Mouse (Mus musculus) heart, embryonic 11.5 days (tissue): ENCODE results near the gene 1110051M20Rik. TPM values are rescaled to one million over a fixed set of nuclear protein-coding genes. Genes with fewer than 3 reads are reported as not detected.

Source experiments
- ATAC-seq: fragments of 200-750 bp; cut with Nextera tagmentation; replicated peaks from 2 replicates; pipeline ENCODE4 v1.8.0; 2017; ENCODE audit warnings: moderate library complexity; ENCODE audit not compliant: insufficient number of reproducible peaks, low FRiP score, low TSS enrichment
- H3K27ac ChIP-seq: fragments of 300-500 bp; sonication (generic); 2 replicates; pipeline ENCODE4 v1.5.1; 2014; ENCODE audit warnings: mild to moderate bottlenecking, low read depth, low read length
- H3K27me3 ChIP-seq: fragments of 300-500 bp; sonication (generic); 2 replicates; pipeline ENCODE4 v1.6.1; 2014; ENCODE audit warnings: mild to moderate bottlenecking, low read length, mixed read lengths; ENCODE audit not compliant: control insufficient read depth, insufficient read depth
- H3K36me3 ChIP-seq: fragments of 300-500 bp; sonication (generic); 2 replicates; pipeline ENCODE4 v1.6.1; 2014; ENCODE audit warnings: mild to moderate bottlenecking, low read length, moderate library complexity, mixed read lengths; ENCODE audit not compliant: control insufficient read depth, insufficient read depth
- H3K4me1 ChIP-seq: fragments of 300-500 bp; sonication (generic); 2 replicates; pipeline ENCODE4 v1.6.1; 2014; ENCODE audit warnings: low read length; ENCODE audit not compliant: control insufficient read depth, insufficient read depth
- H3K4me2 ChIP-seq: fragments of 300-500 bp; sonication (generic); 2 replicates; pipeline ENCODE4 v1.6.1; 2014; ENCODE audit warnings: mild to moderate bottlenecking, moderate library complexity
- H3K4me3 ChIP-seq: fragments of 300-500 bp; sonication (generic); 2 replicates; pipeline ENCODE4 v1.5.1; 2014; ENCODE audit warnings: low read depth, low read length
- H3K9ac ChIP-seq: fragments of 300-500 bp; sonication (generic); 2 replicates; pipeline ENCODE4 v1.6.1; 2014; ENCODE audit warnings: mild to moderate bottlenecking, low read depth, low read length, moderate library complexity
- H3K9me3 ChIP-seq: fragments of 300-500 bp; sonication (generic); replicated peaks from 2 replicates; pipeline ENCODE4 v1.6.1; 2016; ENCODE audit warnings: low read length; ENCODE audit not compliant: control insufficient read depth
- WGBS: fragments of 180-500 bp; shearing (Covaris S2); extraction: QIAGEN DNeasy Blood & Tissue Kit; methylation state at CpG from one replicate; pipeline ENCODE4 v1.1.7; 2014; ENCODE audit not compliant: insufficient replicate concordance; 5-methylcytosine and 5-hydroxymethylcytosine counted together
- polyA plus RNA-seq: library from polyadenylated mRNA; unstranded; fragments of >200 nt; fragmentation: Nextera tagmentation; extraction: Ambion mirVana; gene quantifications from 2 replicates; pipeline ENCODE4 v1.2.1, GENCODE M21; 2014

1110051M20Rik gene
- polyA plus RNA-seq, 1 experiment from 2014 or later: 43.9 TPM

GRCm38 (mm10) chr2:91361068-91361528 is 83.4 kb downstream of the 1110051M20Rik start:
- peaks cover 4% of the 10 kb centered on the region; the same call in 1 of the 2 replicates for H3K4me1 ChIP-seq
- no peak overlapping the region for H3K27ac ChIP-seq
- ATAC-seq: no peak
- H3K4me3 ChIP-seq: no peak overlapping the region
- no peak overlapping the region; the same call in 1 of the 2 replicates for H3K4me2 ChIP-seq
- H3K36me3 ChIP-seq: no peaks in the 10 kb centered on the region
- 21% methylated on average over 4 of the region's 4 CpGs for WGBS
- no peak overlapping the region for H3K9ac ChIP-seq
- no peaks in the 10 kb centered on the region for H3K27me3 ChIP-seq
- no peaks in the 10 kb centered on the region for H3K9me3 ChIP-seq

GRCm38 (mm10) chr2:91355767-91356166 is 88.7 kb downstream of the 1110051M20Rik start:
- WGBS: 85% methylated on average over 3 of the region's 3 CpGs
- no peaks in the 10 kb centered on the region for H3K27me3 ChIP-seq
- no peaks in the 10 kb centered on the region for H3K9me3 ChIP-seq

GRCm38 (mm10) chr2:91354727-91355403 is 89.6 kb downstream of the 1110051M20Rik start:
- H3K4me1 ChIP-seq: peaks cover 4% of the 10 kb centered on the region
- 49% methylated on average over 6 of the region's 6 CpGs for WGBS
- H3K36me3 ChIP-seq: no peaks in the 10 kb centered on the region
- no peak overlapping the region for H3K4me3 ChIP-seq
- no peak overlapping the region for H3K4me2 ChIP-seq
- H3K27ac ChIP-seq: peak overlapping the region; percentile 10; the same call in 1 of the 2 replicates
- no peaks in the 10 kb centered on the region for H3K27me3 ChIP-seq
- ATAC-seq: peak; percentile 59
- H3K9me3 ChIP-seq: no peaks in the 10 kb centered on the region
- no peak overlapping the region for H3K9ac ChIP-seq

More at GRCm38 (mm10) chr2:91355767-91356166, 88.7 kb downstream of the 1110051M20Rik start:
- Histone ChIP-seq H3K27ac (no peak overlapping the region), H3K36me3 (no peaks in the 10 kb centered on the region), H3K9ac (no peak overlapping the region), H3K4me2 (no peak overlapping the region), H3K4me3 (no peak overlapping the region), H3K4me1 (peaks cover 4% of the 10 kb centered on the region)
- ATAC-seq: no peak

GRCm38 (mm10) chr2:91353854-91354253 is 90.7 kb downstream of the 1110051M20Rik start:
- Histone ChIP-seq H3K9me3 (no peaks in the 10 kb centered on the region), H3K36me3 (no peaks in the 10 kb centered on the region), H3K4me1 (peaks cover 4% of the 10 kb centered on the region), H3K4me2 (no peak overlapping the region), H3K4me3 (no peak overlapping the region), H3K9ac (no peak overlapping the region), H3K27me3 (no peaks in the 10 kb centered on the region), H3K27ac (no peak overlapping the region)
- WGBS: 44% methylated on average over 3 of the region's 3 CpGs
- no peak for ATAC-seq

GRCm38 (mm10) chr2:91351841-91352240 is 92.7 kb downstream of the 1110051M20Rik start:
- Histone ChIP-seq H3K4me2 (no peak overlapping the region), H3K4me1 (peaks cover 4% of the 10 kb centered on the region), H3K9ac (no peak overlapping the region), H3K4me3 (no peak overlapping the region), H3K9me3 (no peaks in the 10 kb centered on the region), H3K36me3 (no peaks in the 10 kb centered on the region), H3K27me3 (no peaks in the 10 kb centered on the region), H3K27ac (no peak overlapping the region)
- ATAC-seq: no peak

- ATAC-seq: no peak
- Histone ChIP-seq H3K4me2 (no peak overlapping the region), H3K9ac (no peak overlapping the region), H3K36me3 (no peaks in the 10 kb centered on the region), H3K27me3 (no peaks in the 10 kb centered on the region), H3K4me1 (peaks cover 4% of the 10 kb centered on the region), H3K9me3 (no peaks in the 10 kb centered on the region), H3K27ac (no peak overlapping the region), H3K4me3 (no peak overlapping the region)
- WGBS: 68% methylated on average over 6 of the region's 6 CpGs
Observed at GRCm38 (mm10) chr2:91349974-91350457, 94.5 kb downstream of the 1110051M20Rik start.

- Histone ChIP-seq H3K9me3 (no peaks in the 10 kb centered on the region), H3K4me3 (no peak overlapping the region), H3K9ac (no peak overlapping the region), H3K36me3 (no peaks in the 10 kb centered on the region), H3K27ac (no peak overlapping the region), H3K4me1 (no peaks in the 10 kb centered on the region), H3K27me3 (no peaks in the 10 kb centered on the region), H3K4me2 (no peak overlapping the region)
- no peak for ATAC-seq
- 71% methylated on average over 4 of the region's 4 CpGs for WGBS
Observed at GRCm38 (mm10) chr2:91348936-91349335, 95.6 kb downstream of the 1110051M20Rik start.

- Histone ChIP-seq H3K9ac (no peak overlapping the region), H3K4me2 (no peak overlapping the region), H3K4me1 (no peaks in the 10 kb centered on the region), H3K27ac (no peak overlapping the region), H3K4me3 (no peak overlapping the region), H3K36me3 (no peaks in the 10 kb centered on the region), H3K27me3 (no peaks in the 10 kb centered on the region), H3K9me3 (no peaks in the 10 kb centered on the region)
- 88% methylated on average over 1 of the region's 1 CpGs for WGBS
- ATAC-seq: no peak
Observed at GRCm38 (mm10) chr2:91345644-91346043, 98.9 kb downstream of the 1110051M20Rik start.

- 87% methylated on average over 2 of the region's 2 CpGs for WGBS
- H3K36me3 ChIP-seq: no peaks in the 10 kb centered on the region
- H3K9ac ChIP-seq: no peak overlapping the region
- H3K4me2 ChIP-seq: no peak overlapping the region
- no peak overlapping the region for H3K27ac ChIP-seq
- no peak for ATAC-seq
- H3K27me3 ChIP-seq: no peaks in the 10 kb centered on the region
- H3K4me1 ChIP-seq: 0 out of 2 replicates have a peak, but pooled peaks cover under 1% of the 10 kb centered on the region
- no peaks in the 10 kb centered on the region for H3K9me3 ChIP-seq
- no peak overlapping the region for H3K4me3 ChIP-seq
Observed at GRCm38 (mm10) chr2:91339591-91339990, 104.9 kb downstream of the 1110051M20Rik start.
